Mouse (Mus musculus) kidney, embryonic 16.5 days (tissue): Measurements from ENCODE around the gene Ubl3. TPM values are rescaled to one million over a fixed set of nuclear protein-coding genes. Genes with fewer than 3 reads are reported as not detected.

Experiments used
- ATAC-seq: fragments of 200-750 bp; cut with Nextera tagmentation; 2 replicates; pipeline ENCODE4 v1.8.0; 2017; ENCODE audit warnings: moderate TSS enrichment; ENCODE audit not compliant: low FRiP score, low TSS enrichment
- H3K27ac ChIP-seq: fragments of 300-500 bp; sonication (generic); 2 replicates; pipeline ENCODE4 v1.5.1; 2014; ENCODE audit warnings: low read length
- H3K27me3 ChIP-seq: fragments of 300-500 bp; sonication (generic); 2 replicates; pipeline ENCODE4 v1.6.1; 2014; ENCODE audit warnings: low read length, control low read depth, mixed read lengths; ENCODE audit not compliant: insufficient read depth
- H3K36me3 ChIP-seq: fragments of 300-500 bp; sonication (generic); 2 replicates; pipeline ENCODE4 v1.6.1; 2014; ENCODE audit warnings: low read length, control low read depth, mixed read lengths; ENCODE audit not compliant: insufficient read depth
- H3K4me1 ChIP-seq: fragments of 300-500 bp; sonication (generic); 2 replicates; pipeline ENCODE4 v1.6.1; 2014; ENCODE audit warnings: low read length, control low read depth, mixed read lengths; ENCODE audit not compliant: insufficient read depth
- H3K4me2 ChIP-seq: fragments of 300-500 bp; sonication (generic); replicated peaks from 2 replicates; pipeline ENCODE4 v1.6.1; 2014; ENCODE audit warnings: low read depth, low read length
- H3K4me3 ChIP-seq: fragments of 300-500 bp; sonication (generic); 2 replicates; pipeline ENCODE4 v1.5.1; 2014; ENCODE audit warnings: mild to moderate bottlenecking, low read length
- H3K9ac ChIP-seq: fragments of 300-500 bp; sonication (generic); replicated peaks from 2 replicates; pipeline ENCODE4 v1.6.1; 2014; ENCODE audit warnings: low read length
- H3K9me3 ChIP-seq: fragments of 300-500 bp; sonication (generic); 2 replicates; pipeline ENCODE4 v1.6.1; 2016; ENCODE audit warnings: low read length, control low read depth
- WGBS: fragments of 180-500 bp; shearing (Covaris S2); extraction: QIAGEN DNeasy Blood & Tissue Kit; methylation state at CpG from one replicate; pipeline ENCODE4 v1.1.7; 2014; 5-methylcytosine and 5-hydroxymethylcytosine counted together
- polyA plus RNA-seq: library from polyadenylated mRNA; unstranded; fragments of >200 nt; fragmentation: Nextera tagmentation; extraction: Ambion mirVana; gene quantifications from 2 replicates; pipeline ENCODE4 v1.2.1, GENCODE M21; 2015

Gene Ubl3
- polyA plus RNA-seq, 1 experiment from 2014 or later: 76.4 TPM

GRCm38 (mm10) chr5:148551764-148552136, 839 bp downstream of the Ubl3 start:
- Histone ChIP-seq H3K36me3 (no peaks in the 10 kb centered on the region), H3K4me1 (peaks cover 28% of the 10 kb centered on the region), H3K9ac (peak overlapping the region; percentile 85), H3K9me3 (no peaks in the 10 kb centered on the region), H3K4me2 (peak overlapping the region; percentile 90), H3K27ac (peak overlapping the region; percentile 98), H3K27me3 (peaks cover 3% of the 10 kb centered on the region; the same call in 1 of the 2 replicates), H3K4me3 (peak overlapping the region; percentile 57)
- WGBS: under 1% methylated on average over 17 of the region's 17 CpGs
- no peak for ATAC-seq

- Histone ChIP-seq H3K36me3 (no peaks in the 10 kb centered on the region), H3K4me3 (peak overlapping the region; percentile 57), H3K4me1 (peaks cover 31% of the 10 kb centered on the region), H3K9me3 (no peaks in the 10 kb centered on the region), H3K27ac (peak overlapping the region; percentile 98), H3K4me2 (peak overlapping the region; percentile 90), H3K9ac (peak overlapping the region; percentile 85), H3K27me3 (peaks cover 3% of the 10 kb centered on the region; the same call in 1 of the 2 replicates)
- no peak for ATAC-seq
- under 1% methylated on average over 28 of the region's 28 CpGs for WGBS
These were observed 1.5 kb downstream of the Ubl3 start for GRCm38 (mm10) chr5:148550821-148551763.

DNA sequence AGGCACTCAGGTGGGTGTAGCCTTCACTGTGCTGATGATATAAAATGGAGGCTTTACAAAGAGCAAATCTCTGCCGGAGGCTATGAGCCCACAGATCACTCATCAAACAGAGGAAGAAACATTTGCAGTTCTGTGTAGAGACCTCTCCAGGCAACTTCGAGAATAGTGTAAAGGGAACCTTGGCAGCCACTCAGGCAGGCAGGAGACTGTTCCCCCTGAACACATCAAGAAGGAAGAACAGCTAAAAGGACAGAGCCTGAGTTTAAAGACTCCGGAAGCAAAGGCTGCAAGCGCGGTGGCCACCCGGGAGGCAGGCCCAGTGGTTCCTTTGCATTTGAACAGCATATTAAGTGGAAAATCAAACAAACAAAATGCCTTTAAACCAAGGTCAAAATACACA, 2.2 kb downstream of the Ubl3 start:
- H3K4me2 ChIP-seq: peak overlapping the region; percentile 90
- H3K36me3 ChIP-seq: no peaks in the 10 kb centered on the region
- no peak overlapping the region for H3K27ac ChIP-seq
- no peak for ATAC-seq
- peaks cover 31% of the 10 kb centered on the region for H3K4me1 ChIP-seq
- WGBS: 4% methylated on average over 6 of the region's 6 CpGs
- peak overlapping the region; percentile 53; the same call in 1 of the 2 replicates for H3K9ac ChIP-seq
- no peaks in the 10 kb centered on the region for H3K9me3 ChIP-seq
- peaks cover 3% of the 10 kb centered on the region; the same call in 1 of the 2 replicates for H3K27me3 ChIP-seq
- H3K4me3 ChIP-seq: peak overlapping the region; percentile 57

DNA sequence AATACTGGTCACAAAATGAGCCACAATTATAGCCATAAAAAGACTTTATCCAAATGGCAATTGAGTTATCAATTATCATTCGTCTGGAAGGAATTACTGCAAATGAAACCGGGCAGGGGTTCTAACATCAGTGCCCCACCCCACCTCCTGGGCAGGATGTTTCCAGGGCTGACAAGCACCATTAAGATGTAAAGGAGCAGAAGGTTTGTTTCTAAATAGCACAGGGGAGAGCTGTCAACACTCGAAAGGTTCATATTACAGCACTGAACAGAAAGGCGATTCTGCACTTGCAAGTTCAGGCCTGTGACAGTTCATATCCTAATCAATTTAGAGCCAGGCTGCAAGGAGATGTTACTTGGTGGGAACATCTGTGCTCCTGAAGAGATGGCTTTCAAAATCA, 3.3 kb downstream of the Ubl3 start:
- H3K27ac ChIP-seq: no peak overlapping the region
- no peak for ATAC-seq
- H3K4me1 ChIP-seq: peaks cover 31% of the 10 kb centered on the region
- H3K4me3 ChIP-seq: no peak overlapping the region
- no peaks in the 10 kb centered on the region for H3K9me3 ChIP-seq
- peaks cover 3% of the 10 kb centered on the region; the same call in 1 of the 2 replicates for H3K27me3 ChIP-seq
- H3K4me2 ChIP-seq: 0 out of 2 replicates have a peak overlapping the region, but pooled peaks have one; percentile 90
- no peaks in the 10 kb centered on the region for H3K36me3 ChIP-seq
- H3K9ac ChIP-seq: no peak overlapping the region
- WGBS: 31% methylated on average over 4 of the region's 4 CpGs

DNA sequence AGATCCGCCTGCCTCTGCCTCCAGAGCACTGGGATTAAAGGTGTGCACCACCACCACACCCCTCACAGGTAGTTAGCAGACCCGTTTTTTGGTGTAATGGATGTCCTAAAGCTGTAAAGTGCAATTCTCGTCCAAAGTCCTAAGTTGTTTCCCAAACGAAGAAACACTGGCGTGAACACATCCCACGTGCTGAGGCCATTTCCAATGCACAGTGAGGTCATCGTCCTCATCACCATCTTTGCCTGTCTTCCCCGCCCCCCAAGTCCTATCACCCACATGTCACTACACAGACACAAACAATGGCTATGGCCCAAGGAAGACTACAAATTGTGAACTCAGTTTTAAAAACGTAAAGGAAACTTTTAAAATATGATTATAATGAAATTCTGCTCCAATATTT, 4.0 kb downstream of the Ubl3 start:
- WGBS: 64% methylated on average over 9 of the region's 9 CpGs
- Histone ChIP-seq H3K4me3 (no peak overlapping the region), H3K9ac (0 out of 2 replicates have a peak overlapping the region, but pooled peaks have one; percentile 18), H3K27ac (no peak overlapping the region), H3K9me3 (no peaks in the 10 kb centered on the region), H3K4me2 (no peak overlapping the region), H3K4me1 (peaks cover 31% of the 10 kb centered on the region), H3K36me3 (no peaks in the 10 kb centered on the region), H3K27me3 (peaks cover 1% of the 10 kb centered on the region; the same call in 1 of the 2 replicates)
- no peak for ATAC-seq

DNA sequence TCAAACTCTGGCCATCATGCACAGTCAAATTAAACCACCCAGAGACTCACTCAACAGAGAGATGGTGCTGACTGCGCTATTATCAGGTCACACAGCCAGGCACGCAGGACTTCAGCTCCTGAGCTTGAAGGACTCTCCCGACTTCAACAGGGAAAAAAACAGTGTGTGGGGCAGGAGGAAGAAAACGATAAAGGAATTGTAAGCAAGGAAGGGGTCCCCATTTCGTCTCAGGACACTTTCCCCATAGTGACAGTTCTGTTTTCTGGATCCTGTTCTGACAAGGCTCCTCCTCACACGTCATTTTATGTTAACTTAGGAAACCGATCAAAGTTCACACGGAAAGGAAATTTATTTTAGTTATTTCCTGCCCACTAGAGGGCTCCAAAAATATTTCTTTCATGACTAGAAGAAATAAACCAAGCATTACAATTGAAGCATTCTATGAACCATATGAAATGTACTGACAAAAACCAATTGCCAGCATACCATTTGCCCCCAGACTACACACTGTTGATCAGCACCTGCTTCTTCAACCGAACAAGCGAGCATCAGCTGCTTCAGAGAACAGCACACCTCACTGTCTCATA, 4.6 kb downstream of the Ubl3 start:
- H3K27me3 ChIP-seq: no peaks in the 10 kb centered on the region
- H3K27ac ChIP-seq: no peak overlapping the region
- H3K9ac ChIP-seq: 0 out of 2 replicates have a peak overlapping the region, but pooled peaks have one; percentile 18
- WGBS: 41% methylated on average over 10 of the region's 10 CpGs
- H3K4me1 ChIP-seq: peaks cover 34% of the 10 kb centered on the region
- no peaks in the 10 kb centered on the region for H3K36me3 ChIP-seq
- no peak for ATAC-seq
- H3K4me2 ChIP-seq: no peak overlapping the region
- H3K4me3 ChIP-seq: no peak overlapping the region
- H3K9me3 ChIP-seq: no peaks in the 10 kb centered on the region

- H3K4me2 ChIP-seq: no peak overlapping the region
- no peaks in the 10 kb centered on the region for H3K36me3 ChIP-seq
- H3K9me3 ChIP-seq: no peaks in the 10 kb centered on the region
- H3K9ac ChIP-seq: no peak overlapping the region
- ATAC-seq: no peak
- WGBS: 44% methylated on average over 2 of the region's 2 CpGs
- H3K27me3 ChIP-seq: no peaks in the 10 kb centered on the region
- 0 out of 2 replicates have a peak overlapping the region, but pooled peaks have one; percentile 5 for H3K27ac ChIP-seq
- no peak overlapping the region for H3K4me3 ChIP-seq
- peaks cover 42% of the 10 kb centered on the region for H3K4me1 ChIP-seq
These were observed 5.6 kb downstream of the Ubl3 start for GRCm38 (mm10) chr5:148546970-148547369.

- H3K4me1 ChIP-seq: peaks cover 41% of the 10 kb centered on the region
- ATAC-seq: no peak
These were observed 7.9 kb downstream of the Ubl3 start for GRCm38 (mm10) chr5:148544733-148545132.

DNA sequence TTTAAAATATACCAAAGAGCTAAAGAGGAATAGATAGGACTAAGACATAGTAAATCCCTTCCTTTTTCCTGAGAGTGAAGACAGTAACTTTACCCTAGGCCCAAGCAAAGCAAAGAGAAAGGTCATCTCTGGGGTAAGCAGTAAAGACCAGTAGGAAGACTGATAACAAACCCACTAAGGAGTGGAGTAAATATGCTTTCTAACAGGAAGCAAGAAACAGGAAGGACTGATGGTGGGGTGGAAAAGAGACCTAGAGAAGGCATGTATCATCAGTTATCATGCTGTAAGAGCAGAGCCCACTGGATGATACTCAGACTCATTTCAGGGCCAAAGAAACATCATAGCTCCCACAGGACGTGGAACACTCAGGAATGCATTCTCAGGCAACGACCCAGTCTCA, 10.4 kb downstream of the Ubl3 start:
- Histone ChIP-seq H3K9ac (no peak overlapping the region), H3K36me3 (no peaks in the 10 kb centered on the region), H3K4me3 (no peak overlapping the region), H3K27me3 (no peaks in the 10 kb centered on the region), H3K9me3 (no peaks in the 10 kb centered on the region), H3K4me2 (no peak overlapping the region), H3K4me1 (peaks cover 34% of the 10 kb centered on the region), H3K27ac (no peak overlapping the region)
- no peak for ATAC-seq
- 51% methylated on average over 2 of the region's 2 CpGs for WGBS

More at GRCm38 (mm10) chr5:148544733-148545132, 7.9 kb downstream of the Ubl3 start:
- Histone ChIP-seq H3K4me2 (no peak overlapping the region), H3K36me3 (no peaks in the 10 kb centered on the region), H3K9me3 (no peaks in the 10 kb centered on the region), H3K27ac (no peak overlapping the region), H3K4me3 (no peak overlapping the region), H3K27me3 (no peaks in the 10 kb centered on the region), H3K9ac (no peak overlapping the region)
- 95% methylated on average over 2 of the region's 2 CpGs for WGBS
